Mouse (Mus musculus) gastrocnemius, adult 18-20 months (tissue): ENCODE results near the gene Cdyl. TPM values are rescaled to one million over a fixed set of nuclear protein-coding genes. Genes with fewer than 3 reads are reported as not detected.

Source experiments
- DNase-seq: peaks from one replicate; pipeline ENCODE4 v3.0.0; 2021; ENCODE audit warnings: low spot score
- total RNA-seq, 2 experiments: library from RNA; stranded (reverse); gene quantifications; 2 replicates each; pipeline ENCODE4 v1.2.3; 2021

Cdyl gene
- total RNA-seq, 2 experiments from 2014 or later, result 4.5 to 5.8 TPM

DNA sequence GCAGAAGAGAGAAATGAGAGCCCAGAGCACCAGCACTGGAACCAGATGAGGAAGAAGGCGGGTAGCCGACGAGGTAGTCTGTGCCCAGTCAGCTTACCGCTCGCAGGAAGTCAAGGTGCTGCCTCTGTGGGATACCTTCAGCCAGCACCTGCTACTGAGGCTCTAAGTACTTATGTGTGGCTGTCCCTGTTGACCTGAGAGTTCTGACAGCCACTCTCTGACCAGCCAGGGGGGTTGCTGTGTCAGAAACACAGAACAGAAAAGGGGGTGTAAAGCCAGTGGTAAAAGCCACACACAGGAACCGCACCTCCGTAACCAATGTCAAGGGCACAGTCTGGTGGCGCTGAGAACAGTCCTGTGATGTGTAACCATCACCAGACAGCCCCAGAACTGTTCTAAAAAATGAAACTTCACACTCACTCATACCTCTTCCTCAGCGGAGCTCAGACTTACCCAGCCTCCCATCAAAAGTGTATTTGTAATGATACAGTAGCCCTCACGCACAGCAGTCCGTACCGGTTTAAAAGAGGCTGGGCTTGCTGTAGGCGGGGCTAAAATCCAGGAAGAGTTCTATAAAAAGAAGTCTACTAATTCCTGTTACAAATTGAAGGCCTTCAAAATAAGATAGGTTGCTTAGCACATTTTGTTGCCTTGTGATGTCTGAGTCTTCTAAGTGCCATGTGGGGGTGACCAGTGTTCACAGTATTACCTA, 138.3 kb downstream of the Cdyl start:
- DNase-seq, result no peak

DNA sequence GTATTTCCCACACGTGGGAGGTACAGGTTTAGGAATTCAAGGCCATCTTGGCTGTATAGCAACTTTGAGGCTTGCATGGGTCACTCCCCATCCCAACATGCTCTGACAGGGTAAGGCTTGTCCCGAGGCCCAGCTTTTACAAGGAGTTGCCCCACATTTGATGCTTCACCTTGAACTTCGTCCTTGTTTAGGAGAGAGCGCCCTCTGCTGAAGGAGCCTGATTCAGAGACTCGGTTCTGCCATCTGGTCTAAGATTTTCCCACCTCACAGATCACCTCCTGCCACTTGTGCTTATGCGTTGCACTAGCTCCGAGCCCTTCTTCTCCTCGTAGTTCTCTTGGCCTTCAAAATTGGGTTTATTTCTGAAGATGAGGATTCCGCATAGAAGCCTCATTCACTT, 139.0 kb downstream of the Cdyl start:
- DNase-seq, result peak; percentile 25

DNA sequence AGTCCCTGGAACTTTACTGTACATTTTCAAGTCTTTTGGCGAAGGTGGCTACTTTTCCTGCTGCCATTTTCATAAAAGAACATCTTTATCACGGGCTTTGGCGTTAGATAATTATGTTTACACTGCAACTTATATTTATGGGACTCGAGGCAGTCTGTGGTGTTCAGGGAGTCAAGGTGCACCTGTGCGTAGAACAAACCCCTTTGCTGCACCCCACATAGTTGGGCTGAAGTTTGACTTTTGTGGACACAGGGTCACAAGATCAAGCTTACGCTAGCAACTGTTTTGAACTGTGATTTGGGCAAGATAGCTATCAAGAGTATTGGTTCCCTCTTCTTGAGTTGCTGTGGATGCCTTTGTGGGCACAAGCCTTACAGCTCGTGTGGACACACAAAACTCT, 140.6 kb downstream of the Cdyl start:
- no peak for DNase-seq

DNA sequence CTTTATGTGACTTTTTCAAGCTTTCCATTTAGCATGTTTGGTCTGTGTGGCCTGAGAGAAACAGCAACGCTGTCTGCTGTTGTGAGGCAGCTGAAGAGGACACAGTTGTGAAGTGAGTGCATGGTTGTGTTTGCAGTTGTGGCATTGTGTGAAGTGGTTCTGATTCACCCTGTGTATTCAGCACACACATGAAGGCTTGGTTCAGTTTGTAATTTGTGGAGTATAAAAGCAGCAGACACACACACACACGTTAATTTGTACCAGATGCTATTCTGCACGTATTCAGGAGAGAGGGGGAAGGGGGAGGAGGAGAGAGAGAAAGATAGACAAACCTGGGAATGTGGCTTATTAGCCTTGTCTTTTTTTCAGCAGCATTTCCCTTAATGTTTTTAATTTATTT, 146.1 kb downstream of the Cdyl start:
- DNase-seq, result no peak

DNA sequence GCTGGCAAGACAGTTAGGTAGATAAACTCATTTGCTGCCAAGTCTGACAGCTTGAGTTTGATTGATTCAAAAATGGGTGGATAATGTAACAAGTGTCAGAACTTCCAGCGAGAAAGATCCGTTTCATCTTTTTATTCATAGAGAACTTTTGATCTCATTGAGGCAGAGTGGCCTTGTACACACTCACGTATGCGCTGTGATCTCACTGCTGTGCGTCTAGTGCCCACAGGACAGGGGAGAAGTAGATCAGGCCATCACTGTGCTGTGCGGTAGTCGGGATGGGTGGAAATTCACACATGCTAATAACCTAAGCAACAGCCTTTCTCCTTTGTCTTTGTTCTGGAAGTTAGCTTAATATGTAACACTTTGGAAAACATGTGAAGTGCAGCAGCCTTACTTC, 146.5 kb downstream of the Cdyl start:
- DNase-seq, result no peak

DNA sequence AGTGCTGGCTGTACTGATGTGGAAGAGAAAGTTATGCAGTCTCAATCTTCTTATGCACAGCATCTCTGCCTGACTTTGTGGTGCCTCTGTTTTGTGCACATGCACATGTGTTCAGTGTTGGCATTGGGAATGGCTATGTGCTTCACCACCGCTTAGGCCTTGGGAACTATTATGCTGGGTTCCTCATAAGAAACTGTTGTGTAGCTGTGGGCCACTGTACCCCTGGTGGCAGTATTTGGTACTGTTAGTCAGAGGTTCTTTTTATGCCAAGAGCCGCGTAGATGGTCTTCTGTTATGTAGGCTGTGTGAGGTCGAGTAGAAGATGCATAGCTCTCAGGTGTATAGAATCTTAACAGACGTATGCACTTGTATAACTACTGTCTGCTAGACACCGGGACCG, 147.4 kb downstream of the Cdyl start:
- no peak for DNase-seq

DNA sequence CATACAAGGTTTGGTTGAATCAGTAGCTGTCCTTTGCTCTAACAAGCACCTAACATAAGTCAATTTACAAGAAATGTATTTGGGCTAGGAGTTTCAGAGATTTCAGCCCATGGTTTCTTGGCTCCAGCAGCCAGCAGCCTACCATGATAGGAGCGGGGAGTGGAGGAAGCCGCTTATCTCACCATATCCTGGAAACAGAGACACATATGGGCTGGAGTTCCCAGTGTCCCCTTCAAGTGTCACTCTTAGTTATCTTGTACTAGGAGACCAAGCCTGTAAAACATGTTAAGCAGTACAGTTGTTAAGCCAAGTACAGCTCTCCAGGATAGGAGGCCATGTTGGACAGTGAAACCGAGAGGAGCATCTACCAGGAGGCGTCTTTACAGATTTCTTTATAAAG, 147.9 kb downstream of the Cdyl start:
- DNase-seq, result no peak

DNA sequence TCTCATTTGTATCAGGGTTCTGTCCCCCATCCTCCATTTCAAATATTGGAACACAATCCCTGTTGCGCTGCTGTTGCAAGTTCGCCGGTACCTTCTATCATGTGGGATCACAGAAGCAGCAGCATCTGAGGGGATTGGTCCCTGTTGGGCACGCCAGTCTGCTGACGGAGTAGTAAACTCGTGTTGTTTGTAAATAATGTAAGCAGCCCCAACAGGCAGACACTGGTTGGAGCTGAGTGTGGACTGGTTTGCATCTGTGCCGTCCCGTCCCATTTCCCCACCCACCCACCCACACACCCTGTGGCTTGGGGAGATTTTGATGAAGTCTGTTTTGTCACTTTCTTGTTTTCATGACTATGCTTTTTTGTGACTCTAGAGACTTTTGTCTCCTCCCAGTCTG, 148.3 kb downstream of the Cdyl start:
- no peak for DNase-seq

DNA sequence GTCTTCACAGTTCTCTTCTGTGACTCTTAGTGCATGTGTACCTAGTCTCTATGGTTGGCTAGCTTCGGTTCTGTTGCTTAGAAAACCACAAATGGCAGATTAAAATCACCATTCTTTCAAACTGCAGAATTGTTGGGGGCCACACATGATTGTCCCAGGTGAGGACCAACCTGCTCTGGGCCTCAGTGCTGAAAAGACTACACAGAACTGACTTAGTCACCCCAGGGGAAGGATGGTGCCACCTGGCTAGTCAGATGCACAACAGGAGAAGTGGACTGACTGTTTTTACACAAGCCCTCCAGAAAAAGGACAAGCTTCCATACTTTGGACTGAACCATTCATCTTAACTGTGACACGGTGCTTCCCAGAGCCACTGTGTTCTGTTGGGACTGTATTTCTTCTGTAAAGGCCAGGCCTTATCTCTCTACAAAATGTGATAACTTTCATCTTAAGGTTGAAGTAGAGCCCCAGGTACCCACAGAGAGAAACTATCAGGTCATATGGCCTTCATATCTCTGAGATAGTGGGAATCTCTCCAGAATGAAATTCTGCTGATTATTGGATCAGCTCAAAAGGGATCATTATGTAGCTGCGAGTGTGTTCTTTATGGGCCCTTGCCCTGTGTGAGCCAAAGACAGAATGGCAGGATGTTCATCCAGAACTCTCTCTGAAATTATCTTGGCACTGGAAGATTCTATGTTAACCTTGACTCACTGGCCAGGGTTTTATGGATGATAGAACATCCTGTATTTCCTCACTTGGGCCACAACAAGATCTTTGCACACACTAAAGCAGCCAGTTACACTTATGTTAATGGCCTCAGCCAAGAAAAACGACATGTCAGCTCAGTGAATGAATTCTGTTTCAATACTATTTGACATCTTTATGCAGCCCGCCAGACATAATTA, 149.9 kb downstream of the Cdyl start:
- DNase-seq, result no peak

DNA sequence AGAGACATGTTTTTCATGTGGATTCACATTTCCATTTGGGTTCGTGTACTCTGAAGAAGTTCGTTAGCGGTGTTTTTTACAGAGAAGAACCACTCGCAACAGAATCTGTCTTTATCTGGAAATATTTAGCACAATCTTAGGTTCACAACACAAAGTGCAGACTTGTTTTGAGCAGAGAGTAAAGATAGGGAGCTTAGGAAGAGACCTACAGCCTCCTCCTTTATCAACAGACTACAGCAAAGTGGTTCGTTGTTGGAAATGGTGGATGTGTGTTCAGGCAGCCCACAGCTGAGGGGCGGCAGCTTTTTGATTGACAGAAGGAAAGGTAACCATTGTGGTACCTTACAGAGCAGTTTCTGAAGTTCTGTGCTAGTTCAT, 150.5 kb downstream of the Cdyl start:
- DNase-seq, result no peak

DNA sequence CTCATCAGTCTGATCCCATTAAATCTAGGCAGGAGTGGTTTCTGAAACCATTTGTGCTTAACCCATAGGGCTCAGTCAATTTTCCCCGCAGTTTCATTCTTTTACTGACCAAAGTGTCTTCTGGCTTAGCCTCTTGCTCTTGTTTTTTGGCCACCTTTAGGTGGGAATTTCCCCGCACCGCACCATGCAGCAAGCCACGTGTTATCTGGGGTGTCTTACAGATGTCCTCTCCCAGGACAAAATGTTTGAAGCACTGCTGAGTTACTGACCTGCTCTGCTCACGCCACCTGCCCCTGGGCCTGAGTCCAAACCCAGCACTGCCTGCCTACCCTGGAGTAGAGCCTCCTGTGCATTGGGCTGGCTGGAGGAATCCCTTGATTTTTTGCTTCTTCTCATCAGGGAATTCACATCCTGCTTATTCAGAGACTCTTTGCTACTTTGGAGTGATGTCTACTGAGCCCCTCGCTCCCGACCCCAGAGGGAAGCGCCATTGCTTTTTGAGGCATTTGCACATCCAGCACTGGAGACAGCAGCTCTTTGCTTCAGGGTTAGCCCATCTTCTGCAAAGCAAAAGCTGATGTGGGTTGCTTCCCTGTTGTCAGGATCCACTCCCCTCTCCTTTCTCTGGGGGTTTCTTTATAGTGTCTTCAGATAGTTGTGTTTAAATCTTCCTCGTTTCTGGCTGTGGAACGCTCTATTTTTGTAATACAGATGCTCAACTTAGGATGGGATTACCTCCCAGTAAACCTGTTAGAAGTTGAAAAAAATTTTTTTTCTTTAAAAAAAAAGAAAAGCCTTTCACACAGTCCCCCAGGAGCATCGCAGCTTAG, 151.9 kb downstream of the Cdyl start:
- peak; percentile 15 for DNase-seq

DNA sequence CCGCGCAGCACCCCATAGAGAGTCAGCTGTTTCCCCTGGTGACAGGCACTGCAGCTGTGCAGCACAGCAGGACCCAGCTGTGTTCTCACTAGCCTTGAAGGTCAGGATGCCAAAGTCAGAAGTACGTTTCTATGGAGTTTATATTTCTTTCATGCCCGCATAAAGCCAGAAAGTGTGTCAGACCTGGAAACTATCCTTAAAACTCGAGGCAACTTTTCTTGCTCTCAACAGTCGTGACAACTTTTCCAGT, 152.5 kb downstream of the Cdyl start:
- DNase-seq, result no peak

DNA sequence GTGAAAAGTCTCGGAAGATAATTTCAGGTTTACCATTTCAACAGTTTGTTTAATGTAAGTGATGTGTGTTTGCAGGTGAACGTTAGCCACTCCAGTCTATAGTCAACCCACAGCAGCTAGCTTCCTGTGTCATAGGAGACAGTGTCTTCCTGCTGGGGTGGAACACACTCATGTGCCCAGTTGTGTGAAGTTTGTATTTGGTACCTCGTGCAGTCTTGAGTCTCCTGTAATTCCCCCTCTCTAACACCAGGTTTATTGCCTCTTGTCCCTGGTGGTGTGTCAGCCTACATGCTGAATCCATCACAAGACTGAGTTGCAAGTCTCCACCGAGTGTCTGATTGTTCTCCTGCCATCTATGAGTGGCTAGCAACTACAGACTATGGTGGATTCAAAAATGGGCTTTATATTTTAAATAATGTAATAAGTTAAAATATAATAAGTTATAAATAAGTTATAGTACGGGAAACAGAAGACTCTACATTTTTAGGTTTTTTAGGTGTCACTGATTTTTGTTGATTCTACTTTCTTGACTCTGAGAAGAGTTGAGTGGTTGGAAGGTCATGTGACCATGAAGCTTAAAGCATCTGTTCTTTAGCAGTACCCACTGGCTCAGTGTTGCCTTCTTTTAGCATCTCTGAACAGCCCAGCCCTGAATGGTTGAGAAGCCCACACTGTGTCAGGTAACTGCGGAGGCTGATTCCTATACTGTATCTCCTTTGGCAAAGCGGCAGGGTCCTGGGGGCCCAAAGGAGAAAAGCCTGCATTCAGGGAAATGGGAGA, 153.9 kb downstream of the Cdyl start:
- no peak for DNase-seq

DNA sequence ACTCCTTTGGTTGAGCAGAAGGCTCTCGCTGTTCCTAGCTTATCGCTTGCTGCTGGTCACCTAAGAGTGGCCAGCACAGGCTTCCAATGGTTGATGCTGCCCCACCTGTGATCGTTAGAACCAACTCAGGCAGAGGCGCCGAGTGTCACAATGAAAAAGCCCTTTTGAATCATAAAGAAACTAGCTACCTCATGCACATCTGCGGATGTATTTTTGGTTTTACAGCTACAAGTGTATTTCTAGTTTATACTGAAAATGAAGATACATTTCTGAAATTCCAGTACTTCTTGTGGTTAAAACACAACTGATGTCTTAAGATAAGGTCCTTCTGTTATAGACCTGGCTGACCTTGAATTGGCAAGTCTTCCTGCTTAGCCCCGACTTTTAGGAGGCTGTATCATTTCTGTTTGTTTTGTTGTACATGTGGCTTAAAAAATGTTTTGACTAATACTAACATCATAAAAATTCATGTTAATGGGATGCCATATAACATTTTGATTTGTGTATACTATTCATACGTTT, 155.6 kb downstream of the Cdyl start:
- DNase-seq, result no peak

DNA sequence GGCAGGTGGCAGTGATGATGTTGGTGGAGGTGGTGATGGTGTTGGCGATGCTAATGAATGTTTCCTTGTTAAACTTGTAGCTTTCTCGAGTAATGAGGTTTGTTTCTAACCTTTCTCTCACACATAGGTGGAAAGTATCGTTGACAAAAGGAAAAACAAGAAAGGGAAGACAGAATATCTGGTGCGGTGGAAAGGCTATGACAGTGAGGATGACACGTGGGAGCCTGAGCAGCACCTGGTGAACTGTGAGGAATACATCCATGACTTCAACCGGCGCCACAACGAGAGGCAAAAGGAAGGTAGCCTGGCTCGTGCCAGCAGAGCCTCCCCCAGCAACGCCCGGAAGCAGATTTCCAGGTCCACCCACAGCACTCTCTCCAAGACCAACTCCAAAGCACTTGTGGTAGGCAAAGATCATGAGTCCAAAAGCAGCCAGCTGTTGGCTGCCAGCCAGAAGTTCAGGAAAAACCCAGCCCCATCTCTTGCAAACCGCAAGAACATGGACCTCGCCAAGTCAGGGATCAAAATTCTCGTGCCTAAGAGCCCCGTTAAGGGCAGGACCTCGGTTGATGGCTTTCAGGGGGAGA, 156.2 kb downstream of the Cdyl start:
- peak; percentile 20 for DNase-seq

DNA sequence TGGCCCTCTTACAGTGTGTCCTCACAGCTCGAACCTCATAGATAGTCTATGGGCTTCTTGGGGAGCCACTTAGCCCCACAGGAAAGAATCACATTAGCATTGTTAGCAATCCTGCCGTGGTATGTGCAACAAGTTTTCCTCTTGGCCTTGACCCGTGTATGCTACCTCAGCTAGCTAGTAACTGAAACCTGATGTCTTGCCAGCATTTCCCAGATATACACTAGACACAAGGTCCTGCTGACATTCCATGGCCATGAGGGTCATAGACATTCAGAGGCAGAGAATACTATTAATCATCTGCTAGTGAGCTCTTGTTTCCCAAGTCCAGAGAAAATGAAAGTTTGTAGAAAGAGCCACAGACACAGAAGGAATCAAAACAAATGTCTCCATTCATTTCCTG, 158.0 kb downstream of the Cdyl start:
- DNase-seq, result no peak

DNA sequence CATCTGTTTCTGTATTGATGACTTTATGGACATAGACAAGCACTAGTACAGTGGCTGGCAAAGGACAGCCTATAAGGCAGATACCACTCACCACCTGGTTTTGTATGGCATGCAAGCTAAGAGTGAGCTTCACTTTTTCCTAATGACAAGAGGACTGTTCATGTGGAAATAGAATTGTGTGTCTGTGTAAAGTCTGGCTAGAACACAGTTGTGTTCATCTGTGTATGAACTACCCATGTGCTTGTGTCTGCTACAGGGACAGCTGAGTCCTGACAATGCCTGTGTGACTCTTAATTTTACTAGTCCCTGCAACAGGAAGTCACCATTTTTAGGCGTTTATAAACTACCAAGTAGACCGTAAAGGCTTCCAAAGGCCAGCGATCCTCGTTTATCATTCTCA, 158.4 kb downstream of the Cdyl start:
- no peak for DNase-seq

DNA sequence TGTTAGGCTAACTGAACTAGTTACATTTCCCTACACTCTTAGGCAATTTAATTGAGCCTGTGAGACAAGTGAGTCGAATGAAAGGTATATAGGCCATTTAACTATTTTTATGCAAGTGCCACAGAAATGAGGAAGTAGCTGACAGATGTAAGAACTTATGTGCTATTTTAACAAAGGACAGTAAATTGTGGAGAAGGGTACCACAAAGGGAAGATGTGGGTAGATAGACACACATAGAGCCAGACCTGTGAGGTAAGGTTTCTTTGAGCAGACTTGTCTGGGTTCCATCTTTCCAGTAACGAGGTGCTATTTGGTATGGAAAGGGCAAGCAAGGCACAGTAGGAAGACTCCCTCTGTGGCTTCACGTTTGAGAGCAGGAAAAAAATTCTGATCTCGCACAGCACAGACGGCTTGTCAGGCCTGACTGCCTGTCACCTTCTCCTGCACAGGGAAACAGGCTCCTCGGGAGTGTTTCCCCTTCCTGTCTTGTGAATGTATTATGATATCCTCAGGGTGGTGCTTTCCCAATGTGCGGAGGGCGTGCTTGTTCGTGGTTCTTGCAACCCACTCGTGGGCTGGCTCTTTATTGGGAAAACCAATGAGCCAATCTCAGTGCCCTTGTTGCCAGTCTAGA, 162.3 kb downstream of the Cdyl start:
- DNase-seq, result no peak

DNA sequence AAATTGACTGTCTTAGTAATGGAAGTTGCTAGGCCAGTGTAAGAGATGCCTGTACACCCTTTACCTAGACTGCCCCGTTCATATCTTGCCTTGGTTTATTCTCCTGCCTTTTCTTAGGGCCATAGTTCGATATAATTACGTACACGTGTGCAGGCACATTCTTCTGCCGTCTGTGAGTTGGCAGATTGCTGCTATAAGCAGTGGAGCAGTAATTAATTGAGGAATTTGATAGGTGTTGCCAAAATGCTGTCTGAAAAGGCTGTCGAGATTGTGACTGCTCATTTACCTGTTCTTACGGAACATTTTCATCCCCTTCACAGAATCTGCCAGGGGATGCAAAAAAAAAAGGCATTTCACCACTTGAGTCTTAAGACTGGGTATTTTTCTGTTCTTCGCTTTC, 163.2 kb downstream of the Cdyl start:
- DNase-seq, result no peak

DNA sequence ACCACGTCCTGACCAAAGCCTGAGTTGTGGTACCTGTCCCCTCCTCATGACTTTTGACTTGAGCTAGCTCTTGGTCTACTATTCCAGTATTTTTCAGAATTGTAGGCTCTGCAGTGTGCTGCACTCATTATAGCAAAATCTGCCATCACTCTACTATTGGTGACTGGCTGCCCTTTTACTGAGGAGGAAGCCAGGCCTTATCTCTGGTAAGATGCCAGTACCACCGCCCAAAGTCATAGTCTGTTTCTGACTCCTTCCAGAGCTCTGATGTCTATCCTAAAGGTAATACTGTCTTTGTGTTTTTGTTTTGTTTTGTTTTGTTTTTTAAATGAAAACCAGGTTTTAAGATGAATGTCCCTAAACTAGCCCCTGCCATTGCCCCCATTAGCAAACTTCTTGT, 166.0 kb downstream of the Cdyl start:
- DNase-seq, result no peak

DNA sequence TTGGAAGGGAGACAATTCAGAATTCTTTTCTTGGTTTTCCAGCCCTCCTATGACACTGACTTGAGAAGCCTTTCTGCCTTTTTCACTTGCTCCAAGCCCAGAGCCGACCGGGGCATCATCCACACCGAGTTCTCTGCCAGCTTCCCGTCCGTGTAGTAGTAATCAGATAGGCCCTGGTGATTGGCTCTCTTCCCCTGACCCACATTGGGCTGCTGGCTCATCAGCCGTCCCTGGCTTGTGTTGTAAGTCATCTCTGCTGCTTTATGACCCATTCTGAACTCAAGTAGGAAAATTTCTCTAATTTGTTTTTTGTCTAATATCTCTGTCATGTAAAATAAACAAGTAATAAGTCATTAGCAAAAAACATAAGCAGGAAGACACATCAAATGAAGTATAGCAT, 173.0 kb downstream of the Cdyl start:
- peak; percentile 80 for DNase-seq
